Mouse (Mus musculus) CH12.LX (cell line): Measurements from ENCODE around the gene Rxfp4. TPM values are rescaled to one million over a fixed set of nuclear protein-coding genes. Genes with fewer than 3 reads are reported as not detected.

Experiments used
- DNase-seq: peaks from one replicate; pipeline ENCODE4 v3.0.0-alpha.2; 2013; ENCODE audit errors: extremely low read depth
- H3K27ac ChIP-seq: 2 replicates; pipeline ENCODE4 v1.5.1; 2012; ENCODE audit warnings: low read depth, mild to moderate bottlenecking, control low read depth, moderate library complexity; ENCODE audit not compliant: insufficient read depth
- H3K27me3 ChIP-seq: replicated peaks from 2 replicates; pipeline ENCODE3; 2012; ENCODE audit warnings: inconsistent platforms
- H3K36me3 ChIP-seq, 2 experiments: replicated peaks in 1 of 2; 2 replicates each; pipeline versions ENCODE3 to v1.6.1; 2012; ENCODE audit warnings: inconsistent platforms in 1 of 2, low read length in 1 of 2, mild to moderate bottlenecking in 1 of 2, mixed read lengths in 1 of 2, moderate library complexity in 1 of 2; ENCODE audit not compliant: control insufficient read depth in 1 of 2, insufficient read depth in 1 of 2
- H3K4me1 ChIP-seq, 2 experiments: 2 replicates each; pipeline ENCODE4 v1.6.1; 2012; ENCODE audit warnings: inconsistent platforms in 1 of 2, moderate library complexity in 1 of 2; ENCODE audit not compliant: insufficient read depth in 2 of 2, control insufficient read depth in 1 of 2
- H3K4me2 ChIP-seq: 2 replicates; pipeline ENCODE4 v1.6.1; 2012; ENCODE audit warnings: low read depth, mild to moderate bottlenecking, control low read depth; ENCODE audit not compliant: poor library complexity, insufficient read depth, severe bottlenecking
- H3K4me3 ChIP-seq, 3 experiments: fragments of 150-350 bp in 1 of 3; sonication (generic) in 1 of 3; replicated peaks in 1 of 3; 2 replicates each; pipeline versions ENCODE3 to v1.5.1; 2011 to 2012; ENCODE audit warnings: low read depth in 2 of 3, low read length in 2 of 3, mild to moderate bottlenecking in 2 of 3, moderate library complexity in 2 of 3, control low read depth in 1 of 3, improper control_type of control experiment in 1 of 3, inconsistent platforms in 1 of 3, mixed read lengths in 1 of 3; ENCODE audit not compliant: poor library complexity in 1 of 3
- H3K79me2 ChIP-seq: replicated peaks from 2 replicates; pipeline ENCODE4 v1.6.1; 2012; ENCODE audit warnings: mild to moderate bottlenecking, moderate library complexity; ENCODE audit not compliant: control insufficient read depth, poor library complexity, insufficient read depth, severe bottlenecking; ENCODE audit errors: extremely low read depth
- H3K9ac ChIP-seq: 2 replicates; pipeline ENCODE4 v1.6.1; 2012; ENCODE audit warnings: low read depth, mild to moderate bottlenecking, control low read depth, moderate library complexity; ENCODE audit not compliant: insufficient read depth
- H3K9me3 ChIP-seq: replicated peaks from 2 replicates; pipeline ENCODE3; 2012; ENCODE audit warnings: low read length, inconsistent platforms, mixed read lengths
- CTCF ChIP-seq, 2 experiments: IDR thresholded peaks in 1 of 2; conservative IDR thresholded peaks in 1 of 2; 2 replicates each; pipeline ENCODE4 v1.5.1; 2011 to 2012; ENCODE audit warnings: low read depth in 2 of 2, low read length in 2 of 2, improper control_type of control experiment in 1 of 2, inconsistent platforms in 1 of 2, mild to moderate bottlenecking in 1 of 2, moderate library complexity in 1 of 2
- E2F4 ChIP-seq: IDR thresholded peaks from 2 replicates; pipeline ENCODE4 v1.6.1; 2011; ENCODE audit warnings: low read depth, low read length, improper control_type of control experiment; ENCODE audit not compliant: insufficient replicate concordance
- EP300 ChIP-seq: IDR thresholded peaks from 2 replicates; pipeline ENCODE4 v1.6.1; 2011; ENCODE audit warnings: low read length, improper control_type of control experiment
- ETS1 ChIP-seq: conservative IDR thresholded peaks from 2 replicates; pipeline ENCODE4 v1.6.1; 2012; ENCODE audit warnings: low read depth, mild to moderate bottlenecking, inconsistent platforms, low read length, improper control_type of control experiment, moderate library complexity
- GABPA ChIP-seq: IDR thresholded peaks from 2 replicates; pipeline ENCODE4 v1.6.1; 2012; ENCODE audit warnings: low read depth, low read length, improper control_type of control experiment, inconsistent platforms; ENCODE audit not compliant: insufficient replicate concordance
- HCFC1 ChIP-seq: IDR thresholded peaks from 2 replicates; pipeline ENCODE4 v1.6.1; 2012; ENCODE audit warnings: low read depth, mild to moderate bottlenecking, inconsistent platforms, low read length, improper control_type of control experiment
- IRF4 ChIP-seq: IDR thresholded peaks from 2 replicates; pipeline ENCODE4 v1.6.1; 2014; ENCODE audit warnings: low read depth, mild to moderate bottlenecking, inconsistent platforms, low read length, improper control_type of control experiment
- MAFK ChIP-seq: IDR thresholded peaks from 2 replicates; pipeline ENCODE4 v1.6.1; 2011; ENCODE audit warnings: low read length, improper control_type of control experiment; ENCODE audit not compliant: insufficient replicate concordance
- MAX ChIP-seq: IDR thresholded peaks from 2 replicates; pipeline ENCODE4 v1.6.1; 2011; ENCODE audit warnings: low read length, improper control_type of control experiment
- NRF1 ChIP-seq: IDR thresholded peaks from 2 replicates; pipeline ENCODE4 v1.6.1; 2014; ENCODE audit warnings: low read depth, mild to moderate bottlenecking, inconsistent platforms, low read length, improper control_type of control experiment, moderate library complexity
- PAX5 ChIP-seq: IDR thresholded peaks from 2 replicates; pipeline ENCODE4 v1.6.1; 2012; ENCODE audit warnings: low read length, inconsistent platforms, mixed read lengths
- POLR2A ChIP-seq: IDR thresholded peaks from 2 replicates; pipeline ENCODE4 v1.6.1; 2011; ENCODE audit warnings: low read depth, mild to moderate bottlenecking, improper control_type of control experiment, low read length
- POLR2AphosphoS2 ChIP-seq: IDR thresholded peaks from 2 replicates; pipeline ENCODE4 v1.6.1; 2011; ENCODE audit warnings: low read depth, low read length, improper control_type of control experiment
- SIN3A ChIP-seq: IDR thresholded peaks from 2 replicates; pipeline ENCODE4 v1.6.1; 2012; ENCODE audit warnings: low read length, improper control_type of control experiment, inconsistent platforms
- SMC3 ChIP-seq: IDR thresholded peaks from 2 replicates; pipeline ENCODE4 v1.6.1; 2011; ENCODE audit warnings: low read depth, low read length, improper control_type of control experiment
- TCF12 ChIP-seq: IDR thresholded peaks from 2 replicates; pipeline ENCODE4 v1.6.1; 2014; ENCODE audit warnings: low read depth, mild to moderate bottlenecking, inconsistent platforms, low read length, improper control_type of control experiment
- UBTF ChIP-seq: IDR thresholded peaks from 2 replicates; pipeline ENCODE4 v1.6.1; 2012; ENCODE audit warnings: low read depth, mild to moderate bottlenecking, inconsistent platforms, low read length, improper control_type of control experiment, moderate library complexity
- ZKSCAN1 ChIP-seq: IDR thresholded peaks from 2 replicates; pipeline ENCODE4 v1.6.1; 2012; ENCODE audit warnings: low read depth, inconsistent platforms, low read length, improper control_type of control experiment, borderline replicate concordance
- ZMIZ1 ChIP-seq: IDR thresholded peaks from 2 replicates; pipeline ENCODE4 v1.6.1; 2012; ENCODE audit warnings: low read depth, mild to moderate bottlenecking, inconsistent platforms, low read length, improper control_type of control experiment
- ZNF384 ChIP-seq: IDR thresholded peaks from 2 replicates; pipeline ENCODE4 v1.6.1; 2012; ENCODE audit warnings: low read depth, low read length, improper control_type of control experiment, inconsistent platforms
- dilution Hi-C: fragments of 300-500 bp; cut with MboI; formaldehyde crosslinking; loops from 2 replicates; pipeline ENCODE4 v1.14.3; 2020; ENCODE audit warnings: low sequenced_read_pairs; ENCODE audit not compliant: extremely low pct_unique_long_range_greater_than_20kb, extremely low pct_ligation_motif_present
- in situ Hi-C: fragments of 300-500 bp; cut with MboI; formaldehyde crosslinking; loops from 3 replicates; pipeline ENCODE4 v1.14.3; 2019; ENCODE audit warnings: low sequenced_read_pairs, low pct_ligation_motif_present, low pct_unique_long_range_greater_than_20kb, mixed read lengths
- polyA plus RNA-seq: library from polyadenylated mRNA; unstranded; fragments of >175 nt; gene quantifications from 2 replicates; pipeline ENCODE4 v1.2.1, GENCODE M21; 2012; ENCODE audit warnings: low read depth; ENCODE audit not compliant: insufficient read length
- total RNA-seq, 2 experiments: library from RNA; depleted of rRNA; stranded (reverse); fragments of 300-350 nt in 1 of 2; fragments of >200 nt in 1 of 2; gene quantifications; 2 replicates each; pipeline ENCODE4 v1.2.3; 2012 to 2014

Gene Rxfp4
- total and polyA plus RNA-seq, 3 experiments: not detected

- Histone ChIP-seq H3K9ac (no peak overlapping the region), H3K27me3 (no peaks in the 10 kb centered on the region), H3K36me3 (peaks cover 35 to 72% of the 10 kb centered on the region in 2 experiments), H3K4me1 (peaks cover 12 to 72% of the 10 kb centered on the region in 2 experiments)
- in situ Hi-C loops (no loop called here), dilution Hi-C loops (no loop called here)
- TF ChIP-seq POLR2A (no peak), MAFK (no peak), E2F4 (no peak), UBTF (no peak), CTCF (conservative IDR thresholded peaks at IDR 0.05 in 1 of 2, IDR thresholded peaks at IDR 0.05 in 1 of 2; ENCODE audit: low read depth in 2 of 2, low read length in 2 of 2) (no peak), GABPA (no peak), SIN3A (no peak), ZMIZ1 (no peak), MAX (no peak), SMC3 (no peak), ZKSCAN1 (no peak), ZNF384 (no peak), NRF1 (no peak), IRF4 (no peak), HCFC1 (no peak), ETS1 (no peak), POLR2AphosphoS2 (no peak), PAX5 (no peak)
- TF ChIP-seq, all 38 proteins: peak for 0
- H3K4me2 ChIP-seq: no peak overlapping the region
- no peak overlapping the region for H3K4me3 ChIP-seq
- no peak overlapping the region for H3K27ac ChIP-seq
- no peaks in the 10 kb centered on the region for H3K9me3 ChIP-seq
- peaks cover 77% of the 10 kb centered on the region for H3K79me2 ChIP-seq
- DNase-seq: no peak
These were observed 26.6 kb downstream of the Rxfp4 start for GRCm38 (mm10) chr3:88626316-88626715.

GRCm38 (mm10) chr3:88625531-88625930, 27.4 kb downstream of the Rxfp4 start:
- H3K4me2 ChIP-seq: no peak overlapping the region
- no peak overlapping the region for H3K27ac ChIP-seq
- no peaks in the 10 kb centered on the region for H3K27me3 ChIP-seq
- no peak for TF ChIP-seq EP300
- no peak for TF ChIP-seq TCF12
- H3K9me3 ChIP-seq: no peaks in the 10 kb centered on the region
- dilution Hi-C loops (no loop called here), in situ Hi-C loops (no loop called here)
- H3K4me3 ChIP-seq: no peak overlapping the region
- H3K4me1 ChIP-seq: peaks cover 12 to 68% of the 10 kb centered on the region in 2 experiments
- no peak overlapping the region for H3K9ac ChIP-seq
- peaks cover 80% of the 10 kb centered on the region for H3K79me2 ChIP-seq
- H3K36me3 ChIP-seq: peaks cover 29 to 64% of the 10 kb centered on the region in 2 experiments
- no peak for DNase-seq
